In the genomic region with DNA sequence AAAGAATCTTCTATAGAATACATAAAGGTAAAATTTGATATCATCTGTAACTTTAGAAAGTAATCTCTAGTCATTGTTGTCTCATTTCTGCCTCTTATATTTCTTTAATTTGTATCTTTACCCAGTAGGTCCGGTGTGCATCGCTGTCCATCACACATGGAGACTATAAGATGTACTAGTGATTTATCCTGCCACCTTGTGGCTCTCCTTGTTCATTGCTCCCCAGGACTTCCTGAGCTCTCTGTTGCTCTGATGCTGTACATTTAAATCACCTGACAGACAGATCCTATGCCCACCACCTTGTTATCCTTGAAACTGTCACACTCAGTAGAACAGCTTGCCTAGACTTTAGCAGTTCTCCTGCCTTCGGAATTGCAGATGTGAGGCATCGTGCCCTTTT, we compare ENCODE assay signal across 8 mouse cellular contexts. TPM values are rescaled to one million over a fixed set of nuclear protein-coding genes. Genes with fewer than 3 reads are reported as not detected.
DNase-seq lines count a peak whose midpoint lies in the region; ATAC-seq and TF ChIP-seq lines count a peak whose summit lies in the region.

No protein-coding gene starts in this region.

- no peak for ATAC-seq in heart, embryonic 12.5 days (ENCODE audit: insufficient number of reproducible peaks, low FRiP score)
- ATAC-seq in stomach, postnatal 0 days (ENCODE audit: low FRiP score, low TSS enrichment), result 0 out of 2 replicates have a peak, but pooled peaks have one; percentile 38
- no peak for ATAC-seq in forebrain, embryonic 16.5 days

- H3K4me3 ChIP-seq in heart, embryonic 12.5 days, result no peak overlapping the region
- H3K4me3 ChIP-seq in stomach, postnatal 0 days (ENCODE audit: low read depth, low read length), result no peak overlapping the region
- no peak overlapping the region for H3K4me3 ChIP-seq in forebrain, embryonic 16.5 days (replicated peaks; ENCODE audit: low read length)

- no peak overlapping the region for H3K4me2 ChIP-seq in heart, embryonic 12.5 days
- no peak overlapping the region for H3K4me2 ChIP-seq in stomach, postnatal 0 days (replicated peaks; ENCODE audit: low read depth)
- no peak overlapping the region for H3K4me2 ChIP-seq in forebrain, embryonic 16.5 days (ENCODE audit: low read length)

- peaks cover 66% of the 10 kb centered on the region for H3K36me3 ChIP-seq in heart, embryonic 12.5 days
- peaks cover 6% of the 10 kb centered on the region; the same call in 1 of the 2 replicates for H3K36me3 ChIP-seq in stomach, postnatal 0 days (ENCODE audit: control insufficient read depth, insufficient read depth, low read length)
- no peaks in the 10 kb centered on the region for H3K36me3 ChIP-seq in forebrain, embryonic 16.5 days (ENCODE audit: control insufficient read depth, insufficient read depth)

- peak; percentile 38 to 48 for DNase-seq in heart, adult 18-20 months
- DNase-seq in spleen, postnatal 10 days (ENCODE audit: low spot score in 2 of 2), result peak; percentile 16 to 55
- DNase-seq in spleen, postnatal 4 days (ENCODE audit: low spot score in 2 of 2), result no peak
- peak; percentile 47 for DNase-seq in embryo, embryonic 10.5 days (ENCODE audit: low spot score)
- peak; percentile 55 to 58 for DNase-seq in left cerebral cortex, postnatal 14 days (ENCODE audit: low spot score in 2 of 2)
- DNase-seq in stomach, postnatal 0 days (ENCODE audit: low spot score), result peak; percentile 34

- H3K9ac ChIP-seq in heart, embryonic 12.5 days, result no peak overlapping the region
- H3K9ac ChIP-seq in stomach, postnatal 0 days (ENCODE audit: low read length), result no peak overlapping the region
- no peak overlapping the region for H3K9ac ChIP-seq in forebrain, embryonic 16.5 days (replicated peaks; ENCODE audit: low read depth, low read length)

- H3K27me3 ChIP-seq in heart, embryonic 12.5 days (replicated peaks), result no peaks in the 10 kb centered on the region
- H3K27me3 ChIP-seq in stomach, postnatal 0 days (ENCODE audit: control insufficient read depth, insufficient read depth, low read length), result no peaks in the 10 kb centered on the region
- no peaks in the 10 kb centered on the region for H3K27me3 ChIP-seq in forebrain, embryonic 16.5 days (replicated peaks; ENCODE audit: control insufficient read depth, insufficient read depth, low read length)

- no peaks in the 10 kb centered on the region for H3K4me1 ChIP-seq in heart, embryonic 12.5 days (replicated peaks)
- no peaks in the 10 kb centered on the region for H3K4me1 ChIP-seq in stomach, postnatal 0 days (replicated peaks; ENCODE audit: control insufficient read depth, insufficient read depth)
- H3K4me1 ChIP-seq in forebrain, embryonic 16.5 days (replicated peaks; ENCODE audit: control insufficient read depth, insufficient read depth, low read length), result no peaks in the 10 kb centered on the region

- intact Hi-C loops in left cerebral cortex, postnatal 14 days (cut with DNase I), result no loop called here

- H3K9me3 ChIP-seq in heart, embryonic 12.5 days (replicated peaks), result no peaks in the 10 kb centered on the region
- no peaks in the 10 kb centered on the region for H3K9me3 ChIP-seq in stomach, postnatal 0 days (ENCODE audit: control insufficient read depth, low read length)
- no peaks in the 10 kb centered on the region for H3K9me3 ChIP-seq in forebrain, embryonic 16.5 days (ENCODE audit: control insufficient read depth, low read length)

- peak; percentile 73 for TF ChIP-seq CTCF in stomach, postnatal 0 days (IDR thresholded peaks at IDR 0.05; ENCODE audit: low read depth)

- WGBS in heart, embryonic 12.5 days, result 83% methylated on average over 4 of the region's 4 CpGs
- WGBS in stomach, postnatal 0 days, result 82% methylated on average over 4 of the region's 4 CpGs
- WGBS in forebrain, embryonic 16.5 days, result 88% methylated on average over 4 of the region's 4 CpGs

- TF ChIP-seq EP300 in stomach, postnatal 0 days (optimal IDR thresholded peaks at IDR 0.05), result no peak

- no peak overlapping the region for H3K27ac ChIP-seq in heart, embryonic 12.5 days (ENCODE audit: poor library complexity, severe bottlenecking)
- H3K27ac ChIP-seq in stomach, postnatal 0 days (replicated peaks), result no peak overlapping the region
- H3K27ac ChIP-seq in forebrain, embryonic 16.5 days (ENCODE audit: low read length), result no peak overlapping the region

RNA-seq across cellular contexts. Expression of a gene that starts 16.3 kb away (rescaled TPM):
- 1 to 10 TPM; 1.8 to 2.4 TPM for total RNA-seq in heart, adult 18-20 months (2021)
- 13.4 and 14.0 TPM in 2 replicates for polyA plus RNA-seq in heart, embryonic 12.5 days (2016; fragmentation: Nextera tagmentation; extraction: Ambion mirVana)
- total RNA-seq in left cerebral cortex, postnatal 14 days (2021), result 1 to 10 TPM; 2.2 to 3.4 TPM
- 6.8 and 8.2 TPM in 2 replicates for polyA plus RNA-seq in stomach, postnatal 0 days (2015; fragmentation: Nextera tagmentation; extraction: Ambion mirVana)
- polyA plus RNA-seq in forebrain, embryonic 16.5 days (2015; fragmentation: Nextera tagmentation; extraction: Ambion mirVana), result 3.3 and 5.1 TPM in 2 replicates

RNA-seq across cellular contexts. Expression of a gene that starts 42.1 kb away (rescaled TPM):
- total RNA-seq in heart, adult 18-20 months (2021), result under 1 TPM; 0.40 to 0.49 TPM
- 53.6 and 57.7 TPM in 2 replicates for polyA plus RNA-seq in heart, embryonic 12.5 days (2016; fragmentation: Nextera tagmentation; extraction: Ambion mirVana)
- 1 to 10 TPM; 1.3 to 1.7 TPM for total RNA-seq in left cerebral cortex, postnatal 14 days (2021)
- 7.4 and 10.3 TPM in 2 replicates for polyA plus RNA-seq in stomach, postnatal 0 days (2015; fragmentation: Nextera tagmentation; extraction: Ambion mirVana)
- 30.2 and 37.9 TPM in 2 replicates for polyA plus RNA-seq in forebrain, embryonic 16.5 days (2015; fragmentation: Nextera tagmentation; extraction: Ambion mirVana)

Comparison
In these comparisons a context has a peak if more than half of its experiments do, and no peak if none do; other contexts are left out.
1. DNase-seq: peak in heart, adult 18-20 months (2 of 2), spleen, postnatal 10 days (2 of 2), embryo, embryonic 10.5 days (single experiment), left cerebral cortex, postnatal 14 days (2 of 2) and stomach, postnatal 0 days (single experiment); none in spleen, postnatal 4 days (0 of 2).